Mouse (Mus musculus) megakaryocyte progenitor cell, adult 5-6 weeks (primary cell): ENCODE measurements around the gene Zfp13. TPM values are rescaled to one million over a fixed set of nuclear protein-coding genes. Genes with fewer than 3 reads are reported as not detected.

Experiments
- ATAC-seq: replicated peaks from 2 replicates; pipeline ENCODE4 v1.8.0; 2016; ENCODE audit warnings: mild to moderate bottlenecking, moderate TSS enrichment, inconsistent platforms; ENCODE audit not compliant: poor library complexity
- total RNA-seq, 2 experiments: library from RNA; stranded (forward) in 1 of 2; stranded (reverse) in 1 of 2; fragments of 157-497, 149-512 nt in 1 of 2; fragments of 200-1000 nt in 1 of 2; gene quantifications; 2 replicates each; pipeline versions ENCODE4 v1.2.3 to v1.2.4; 2015 to 2017

The Zfp13 gene
- total RNA-seq, 2 experiments from 2014 or later: 0.37 to 0.92 TPM

DNA sequence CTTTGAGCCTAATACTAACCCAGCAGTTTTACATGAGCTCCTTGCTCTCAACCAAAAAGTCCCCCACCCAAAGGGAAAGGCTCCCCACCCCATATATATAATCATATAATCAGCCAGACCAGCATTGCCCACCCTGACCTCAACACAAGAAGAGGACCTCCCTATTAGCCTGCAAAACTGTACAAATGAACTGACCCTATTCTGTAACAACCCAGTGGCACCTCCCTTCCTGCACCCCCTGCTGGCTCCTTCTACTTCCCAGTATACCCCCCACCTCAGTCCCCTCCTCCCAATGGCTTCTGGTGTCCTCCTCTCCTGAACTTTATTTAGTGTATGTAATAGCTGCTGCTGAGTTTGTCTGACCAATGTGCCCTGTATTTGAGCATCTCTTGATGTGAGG is 47.9 kb downstream of the Zfp13 start:
- ATAC-seq: no peak

DNA sequence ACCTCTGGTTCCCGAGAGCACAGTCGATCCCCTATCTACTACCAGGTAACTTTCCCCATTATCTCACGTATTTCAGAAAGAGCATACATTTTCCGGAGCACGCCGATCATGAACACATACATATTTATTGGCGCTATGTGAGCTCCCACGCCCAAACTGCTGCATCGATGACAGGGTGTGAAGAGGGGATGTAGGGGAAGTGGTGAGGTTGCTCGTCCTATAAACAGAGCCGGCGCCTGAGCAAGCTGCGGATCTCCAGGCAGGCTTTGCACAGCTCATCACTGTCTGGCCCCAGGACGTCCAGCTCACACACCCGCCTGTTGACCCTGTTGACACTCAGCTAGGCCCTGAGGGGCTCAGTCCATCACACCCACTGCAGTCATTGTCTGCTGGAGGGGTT is 48.4 kb downstream of the Zfp13 start:
- peak; percentile 12 for ATAC-seq

DNA sequence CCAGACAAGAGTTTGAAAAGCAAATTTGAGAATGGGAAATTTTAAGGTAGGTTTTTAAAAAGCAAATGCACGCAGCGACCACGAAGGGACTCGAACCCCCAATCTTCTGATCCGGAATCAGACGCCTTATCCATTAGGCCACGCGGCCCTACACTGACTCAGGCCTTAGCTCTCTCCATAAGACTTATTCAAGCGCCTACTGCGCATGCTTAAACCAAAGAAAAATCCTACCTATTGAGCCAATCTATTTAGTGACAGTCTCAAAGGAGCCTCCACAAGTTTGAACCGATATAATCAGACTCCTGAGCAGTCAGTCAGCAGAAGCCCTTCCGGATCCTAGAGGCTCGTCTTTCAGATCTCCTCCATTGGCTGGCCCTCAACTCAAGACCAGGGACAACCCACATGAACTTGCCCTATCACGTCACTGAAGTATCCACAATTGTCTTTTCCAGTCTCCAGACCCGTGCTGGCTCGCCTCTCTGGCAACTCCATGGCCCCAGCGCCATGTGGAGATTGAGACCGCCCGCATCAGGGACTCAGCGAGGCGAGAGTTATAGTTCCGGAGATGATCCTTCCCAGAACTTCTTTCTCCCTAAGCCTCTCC is 49.0 kb downstream of the Zfp13 start:
- ATAC-seq: peak; percentile 30

DNA sequence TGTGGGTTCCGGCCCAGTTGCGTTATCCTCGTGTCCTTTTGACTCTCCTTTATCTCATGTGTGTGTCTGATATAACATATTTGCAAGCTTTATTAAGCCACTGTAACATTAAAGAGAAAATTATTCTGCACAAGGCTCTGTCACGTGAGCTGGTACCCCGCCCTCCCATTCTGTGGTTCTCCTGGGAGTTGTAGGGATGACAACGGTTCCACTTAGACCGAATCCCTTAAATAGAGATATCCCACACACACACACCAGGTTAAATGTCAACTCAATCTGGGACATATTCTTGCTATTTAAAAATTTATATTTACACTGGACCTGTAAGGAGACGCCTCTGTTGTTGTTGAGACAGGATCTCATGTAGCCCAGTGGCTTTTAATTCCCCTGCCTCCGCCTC is 49.8 kb downstream of the Zfp13 start:
- no peak for ATAC-seq

- peak; percentile 38 for ATAC-seq
Measured at GRCm38 (mm10) chr17:23548615-23549014, 50.7 kb downstream of the Zfp13 start.

- no peak for ATAC-seq
Measured at GRCm38 (mm10) chr17:23547681-23548443, 51.4 kb downstream of the Zfp13 start.

- peak; percentile 20 for ATAC-seq
Measured at GRCm38 (mm10) chr17:23546702-23547505, 52.4 kb downstream of the Zfp13 start.

- ATAC-seq: peak; percentile 12
Measured at GRCm38 (mm10) chr17:23546333-23546701, 53.0 kb downstream of the Zfp13 start.

- no peak for ATAC-seq
Measured at GRCm38 (mm10) chr17:23545841-23546240, 53.4 kb downstream of the Zfp13 start.

GRCm38 (mm10) chr17:23544766-23545165 is 54.5 kb downstream of the Zfp13 start:
- no peak for ATAC-seq

GRCm38 (mm10) chr17:23543983-23544382 is 55.3 kb downstream of the Zfp13 start:
- ATAC-seq: no peak

DNA sequence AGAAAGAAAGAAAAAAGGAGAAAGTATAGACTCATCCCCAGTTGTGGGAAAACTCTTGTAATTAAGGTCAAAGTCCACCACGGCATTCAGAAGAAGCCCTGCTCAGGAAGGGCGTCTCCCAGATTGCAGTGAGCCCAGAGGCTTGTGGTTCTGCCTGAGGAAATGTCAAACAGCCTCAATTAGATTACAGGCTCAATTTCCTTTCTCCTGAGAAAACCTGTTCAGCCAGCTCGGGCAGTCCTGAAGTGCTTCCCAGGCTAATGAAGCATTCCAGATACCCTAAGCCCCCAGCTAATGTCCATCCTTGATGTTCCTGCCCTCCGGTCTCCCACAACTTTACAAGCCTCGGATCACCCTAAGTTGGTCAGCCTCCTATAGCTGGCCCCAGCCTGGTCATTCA is 56.0 kb downstream of the Zfp13 start:
- no peak for ATAC-seq

DNA sequence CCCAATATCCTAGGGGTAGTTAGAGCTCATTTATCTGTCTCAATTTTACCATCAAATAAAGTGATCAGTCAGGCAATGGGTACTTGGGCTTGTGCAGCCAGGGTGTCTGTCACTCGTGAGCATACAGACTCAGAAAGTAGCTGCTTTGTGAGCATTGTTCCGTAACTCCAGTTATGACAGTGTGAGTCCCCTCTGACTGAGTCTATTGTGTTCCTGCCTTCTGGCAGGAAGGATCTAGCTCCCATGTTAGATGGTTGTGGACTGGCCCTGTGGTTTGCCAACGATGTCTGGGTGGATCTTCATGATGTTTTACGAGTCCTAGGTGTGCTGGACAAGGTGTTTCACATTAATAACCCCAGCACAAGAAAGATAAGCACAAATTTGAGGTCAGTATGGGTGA is 56.5 kb downstream of the Zfp13 start:
- no peak for ATAC-seq

DNA sequence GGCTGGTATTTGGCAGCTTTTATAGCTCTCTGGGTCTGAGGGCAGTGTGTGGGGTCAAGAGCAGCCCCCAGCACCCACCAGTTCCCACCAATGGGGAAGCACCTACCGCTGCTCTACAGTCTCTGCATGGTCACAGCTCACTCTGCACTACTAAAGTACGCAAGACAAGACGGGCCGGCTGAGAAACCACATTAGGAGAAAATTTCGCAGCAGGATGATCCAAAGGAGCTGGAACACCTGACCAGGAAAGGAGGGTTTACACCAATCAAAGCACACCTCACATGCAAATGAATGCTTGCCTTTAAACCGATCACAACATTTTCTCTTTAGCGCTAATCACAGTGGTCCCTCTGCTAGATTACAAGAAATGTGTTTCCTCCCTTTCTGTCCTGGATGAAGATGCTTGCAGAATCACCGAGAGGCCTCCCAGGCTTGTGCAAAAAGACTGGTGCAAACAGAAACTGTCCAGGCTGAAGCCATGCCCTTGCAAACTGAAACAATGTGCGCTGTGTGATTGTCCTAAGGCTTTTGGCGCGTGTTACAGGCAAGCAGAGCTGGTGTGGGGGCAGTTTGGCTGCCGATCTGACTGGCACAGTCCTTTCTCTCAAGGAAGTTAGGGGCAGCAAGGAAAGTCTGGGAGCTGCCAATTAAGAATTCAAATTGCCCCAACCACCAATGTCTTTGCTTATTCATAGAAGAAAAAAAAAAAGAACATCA is 57.1 kb downstream of the Zfp13 start:
- ATAC-seq: no peak

GRCm38 (mm10) chr17:23540605-23541475 is 58.4 kb downstream of the Zfp13 start:
- peak; percentile 21; the same call in 1 of the 2 replicates for ATAC-seq

DNA sequence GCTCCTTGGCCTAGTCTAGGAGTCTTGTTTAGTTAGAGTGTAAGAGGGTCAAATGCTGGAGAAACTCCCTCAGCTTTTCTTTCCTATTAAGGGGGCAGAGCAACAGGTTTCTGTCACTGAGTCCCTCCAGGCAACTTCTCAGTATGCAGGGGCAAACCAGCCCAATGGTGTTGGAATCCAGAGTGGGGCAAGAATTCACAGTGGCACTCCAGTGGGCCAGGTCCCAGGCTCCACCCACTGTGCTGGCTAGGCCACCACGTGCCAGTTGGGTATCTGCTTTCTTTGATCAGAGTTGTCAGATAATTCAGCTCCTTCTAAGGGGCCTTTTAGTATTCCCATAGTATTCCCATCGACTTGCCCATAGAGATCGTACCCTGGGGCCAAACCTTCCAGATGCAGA is 59.2 kb downstream of the Zfp13 start:
- ATAC-seq: no peak

GRCm38 (mm10) chr17:23539608-23540007 is 59.7 kb downstream of the Zfp13 start:
- ATAC-seq: no peak

GRCm38 (mm10) chr17:23538299-23539015 is 60.8 kb downstream of the Zfp13 start:
- peak; percentile 9; the same call in 1 of the 2 replicates for ATAC-seq

DNA sequence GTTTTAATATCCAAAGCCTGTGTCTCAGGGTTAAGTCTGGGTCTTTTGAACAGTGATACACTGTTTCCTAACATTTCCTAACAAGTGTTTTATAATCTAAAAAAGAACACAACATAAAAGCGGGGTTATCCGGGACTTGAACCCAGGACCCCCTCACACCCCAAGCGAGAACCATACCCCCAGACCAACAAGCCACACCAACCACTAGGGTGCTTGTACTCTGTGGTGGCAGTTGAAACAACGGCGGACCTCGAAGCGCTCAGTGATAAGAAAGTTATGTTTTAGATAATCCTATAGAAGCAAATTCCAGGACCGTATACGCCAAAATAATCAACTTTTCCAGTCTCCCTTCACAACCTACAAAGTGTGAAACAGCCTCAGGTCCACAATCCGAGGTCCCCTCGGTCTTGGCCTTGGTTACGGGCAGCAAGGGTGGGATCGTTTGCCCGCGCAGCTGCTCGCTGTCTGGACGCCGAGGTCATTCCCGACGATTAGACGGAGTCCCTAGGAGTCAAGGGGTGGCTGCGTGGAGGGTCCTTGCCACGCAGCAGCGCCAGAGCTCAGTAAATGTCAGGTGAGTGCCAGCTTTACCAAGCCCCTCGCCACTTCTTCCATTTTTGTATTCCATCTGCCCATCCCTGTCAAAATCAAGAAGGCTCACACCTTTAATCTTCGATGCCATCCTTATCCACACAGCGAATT is 61.6 kb downstream of the Zfp13 start:
- ATAC-seq: no peak
